Mouse (Mus musculus) B cell, adult 67 days (primary cell): ENCODE data around the gene Dot1l. TPM values are rescaled to one million over a fixed set of nuclear protein-coding genes. Genes with fewer than 3 reads are reported as not detected.

Experiments
- total RNA-seq, 2 experiments: library from RNA; stranded (reverse); gene quantifications; 4 replicates each; pipeline ENCODE4 v1.2.4; 2023

Dot1l gene
- total RNA-seq, result 10 to 100 TPM; 68.5 to 68.9 TPM

DNA sequence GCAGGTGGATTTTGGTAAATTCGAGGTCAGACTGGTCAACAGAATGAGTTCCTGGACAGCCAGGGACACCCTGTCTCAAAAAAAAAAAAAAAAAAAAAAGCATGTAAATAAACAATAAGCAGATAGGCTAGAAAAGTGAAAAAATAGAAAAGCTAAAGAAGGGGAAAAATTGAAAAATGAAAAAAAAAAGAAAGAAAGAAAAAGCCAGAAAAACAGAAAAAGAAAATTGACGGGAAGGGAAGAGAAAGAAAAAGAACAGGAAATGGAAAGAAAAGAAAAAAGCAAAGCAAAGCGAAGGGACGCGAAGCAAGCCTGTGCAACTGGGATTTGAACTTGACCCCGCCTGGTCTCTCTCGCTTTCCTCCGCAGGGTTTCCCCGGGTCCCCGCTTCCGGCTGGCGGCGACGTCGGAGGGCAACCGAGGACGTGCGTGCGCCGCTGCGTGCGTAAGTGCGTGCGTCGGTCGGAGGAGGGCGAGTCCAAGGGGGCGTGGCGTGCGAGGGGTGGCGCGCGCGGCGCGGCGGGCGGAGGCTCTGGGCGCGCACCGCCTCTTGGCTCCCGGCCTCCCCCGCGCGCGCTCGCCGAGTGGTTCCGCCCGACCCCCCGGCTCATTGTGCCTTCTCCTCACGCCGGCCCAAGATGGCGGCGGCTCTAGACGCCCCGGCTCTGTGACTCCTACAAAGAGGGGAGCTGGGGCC, at the start of gene Dot1l:
Gene Dot1l (plus strand): TSS at position 613 of the 697 bp plus-strand sequence.

DNA sequence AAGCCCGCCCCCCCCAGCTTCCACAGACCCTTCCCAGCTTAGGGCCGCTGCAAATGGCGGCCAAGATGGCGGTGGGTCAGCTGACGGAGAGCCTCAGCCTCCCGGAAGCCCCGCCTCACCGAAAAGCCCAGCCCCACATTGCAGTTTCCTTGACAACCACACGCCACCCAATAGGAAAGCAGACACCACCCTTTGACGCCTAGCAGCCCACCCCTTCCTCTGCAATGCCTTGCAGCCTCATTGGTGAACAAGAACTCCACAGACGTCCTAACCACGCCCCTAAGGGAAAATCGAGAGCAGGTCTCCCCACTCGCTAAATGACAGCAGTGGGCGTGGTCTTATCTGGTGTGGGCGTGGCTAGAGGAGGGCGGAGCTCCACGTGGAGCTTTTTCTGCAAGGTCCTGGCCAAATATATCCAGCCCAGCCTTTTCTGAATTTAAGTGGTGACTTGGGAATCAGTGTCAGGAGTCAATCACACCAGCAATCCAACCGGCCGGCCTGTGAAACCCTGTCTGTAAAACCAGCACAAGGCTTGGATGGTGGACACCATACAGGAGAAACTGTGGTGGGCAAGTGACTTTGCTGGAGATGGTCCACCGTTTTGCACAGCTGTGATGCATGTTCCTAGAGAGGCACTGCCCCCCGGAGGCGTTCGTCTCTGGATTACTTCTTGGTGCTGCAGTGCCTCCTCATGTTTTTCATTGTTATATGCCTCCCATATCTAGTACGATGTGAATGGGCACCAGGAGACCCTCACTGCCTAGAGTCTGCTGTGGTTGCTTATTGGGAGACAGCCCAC, 12.6 kb upstream of the Dot1l start, which contains the start of gene Ap3d1:
Gene Ap3d1 (minus strand): TSS at position 85 of the 799 bp plus-strand sequence.

DNA sequence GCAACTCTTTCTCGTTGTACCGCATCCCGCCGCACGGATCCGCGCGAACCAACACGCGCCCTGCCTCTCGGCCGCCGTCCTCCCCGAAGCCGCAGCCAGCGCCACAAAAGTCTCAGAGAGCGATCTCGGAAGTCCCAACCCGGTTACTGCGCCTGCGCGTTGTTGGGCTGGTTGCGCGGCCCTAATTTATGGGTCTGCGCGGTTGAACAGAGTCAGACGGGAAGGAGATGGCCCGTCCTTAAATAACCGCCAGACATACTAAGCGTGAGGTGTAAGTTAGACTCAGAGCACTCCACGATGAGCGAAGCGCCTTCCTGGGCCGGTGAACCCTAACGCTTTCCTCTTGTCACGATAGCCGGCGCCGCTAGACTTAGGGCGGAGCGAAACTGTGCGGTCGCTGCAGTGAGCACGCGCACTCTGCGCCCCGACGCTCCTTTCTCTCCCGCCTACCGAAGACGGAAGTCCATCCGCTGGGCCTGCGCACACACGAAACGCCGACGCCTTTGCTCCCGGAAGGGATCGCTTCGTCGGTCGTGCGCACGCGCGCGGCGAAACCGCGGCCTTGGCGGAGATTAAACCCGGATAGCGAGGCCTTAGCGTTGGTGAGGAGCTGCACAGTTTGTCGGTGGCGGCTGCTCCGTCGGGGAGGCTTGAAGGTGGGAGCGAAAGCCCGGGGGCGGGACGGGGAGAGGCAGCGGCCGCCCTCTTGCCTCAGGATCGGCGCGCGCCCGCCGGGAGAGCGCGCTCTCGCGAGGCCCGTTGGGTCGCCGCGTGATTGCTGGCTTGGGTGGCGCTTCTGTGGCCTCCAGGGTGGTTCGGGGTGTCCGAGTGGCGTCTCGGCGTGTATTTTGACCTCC, 43.4 kb downstream of the Dot1l start, which contains the start of the genes Sf3a2 and Plekhj1:
Gene Sf3a2 (plus strand): TSS at position 49 of the 857 bp plus-strand sequence.
Gene Plekhj1 (minus strand): TSS at position 477 of the 857 bp plus-strand sequence.

GRCm38 (mm10) chr10:80804916-80805315, 49.9 kb downstream of the Dot1l start, which contains the start of gene Amh:
Amh (plus strand) TSS chr10:80805243.

GRCm38 (mm10) chr10:80813366-80813765, 58.4 kb downstream of the Dot1l start, which contains the start of gene Jsrp1:
Jsrp1 (minus strand) TSS chr10:80813498.

GRCm38 (mm10) chr10:80826151-80827062, 71.4 kb downstream of the Dot1l start, which contains the start of gene Oaz1:
Oaz1 (plus strand) TSS chr10:80826656.

GRCm38 (mm10) chr10:80843931-80844547, 89.0 kb downstream of the Dot1l start, which contains the start of gene Lingo3:
Lingo3 (minus strand) TSS chr10:80844039.

Other genes starting within 250 kb of the Dot1l start
- gene Atp8b3, start 216.1 kb upstream of the Dot1l start, total RNA-seq, result not detected
- gene Rexo1, start 193.6 kb upstream of the Dot1l start, total RNA-seq, result 100 to 1,000 TPM; 117 to 120 TPM
- gene Klf16, start 177.9 kb upstream of the Dot1l start, total RNA-seq, result 10 to 100 TPM; 32.4 to 32.5 TPM
- 100 to 1,000 TPM; 111 to 117 TPM for gene Abhd17a, start 164.9 kb upstream of the Dot1l start, total RNA-seq
- 10 to 100 TPM; 54.1 to 64.9 TPM for gene Scamp4, start 152.3 kb upstream of the Dot1l start, total RNA-seq
- gene Adat3, start 152.3 kb upstream of the Dot1l start, total RNA-seq, result 10 to 100 TPM in 1 of 2 experiments, 1 to 10 TPM in 1; 6.4 to 13.3 TPM
- gene Gm49322, start 149.2 kb upstream of the Dot1l start, total RNA-seq, result 10 to 100 TPM in 1 of 2 experiments, 1 to 10 TPM in 1; 9.1 to 10.4 TPM
- 100 to 1,000 TPM; 203 to 222 TPM for gene Csnk1g2, start 132.4 kb upstream of the Dot1l start, total RNA-seq
- gene Btbd2, start 98.1 kb upstream of the Dot1l start, total RNA-seq, result 10 to 100 TPM; 32.1 to 40.9 TPM
- gene Mknk2, start 77.1 kb upstream of the Dot1l start, total RNA-seq, result 100 to 1,000 TPM; 441 to 463 TPM
- 100 to 1,000 TPM; 123 to 146 TPM for gene Mob3a, start 53.2 kb upstream of the Dot1l start, total RNA-seq
- 10 to 100 TPM; 45.0 to 50.1 TPM for gene Izumo4, start 53.0 kb upstream of the Dot1l start, total RNA-seq
- gene Ap3d1, start 12.9 kb upstream of the Dot1l start, total RNA-seq, result 100 to 1,000 TPM; 148 to 163 TPM
- gene Sf3a2, start 43.0 kb downstream of the Dot1l start, total RNA-seq, result 10 to 100 TPM; 69.1 to 83.5 TPM
- 100 to 1,000 TPM; 151 to 152 TPM for gene Plekhj1, start 43.4 kb downstream of the Dot1l start, total RNA-seq
- gene Amh, start 50.0 kb downstream of the Dot1l start, total RNA-seq, result 1 to 10 TPM; 1.2 to 2.7 TPM
- not detected for gene Jsrp1, start 58.3 kb downstream of the Dot1l start, total RNA-seq
- 100 to 1,000 TPM; 496 to 510 TPM for gene Oaz1, start 71.5 kb downstream of the Dot1l start, total RNA-seq
- not detected for gene Lingo3, start 88.8 kb downstream of the Dot1l start, total RNA-seq
- 10 to 100 TPM; 31.9 to 37.1 TPM for gene Lsm7, start 100.0 kb downstream of the Dot1l start, total RNA-seq
- gene Sppl2b, start 100.1 kb downstream of the Dot1l start, total RNA-seq, result 10 to 100 TPM; 33.2 to 34.7 TPM
- gene Tmprss9, start 116.6 kb downstream of the Dot1l start, total RNA-seq, result not detected
- gene Timm13, start 145.8 kb downstream of the Dot1l start, total RNA-seq, result 10 to 100 TPM; 57.8 to 77.8 TPM
- gene Lmnb2, start 163.0 kb downstream of the Dot1l start, total RNA-seq, result 10 to 100 TPM; 14.6 to 16.0 TPM
- gene Gadd45b, start 174.9 kb downstream of the Dot1l start, total RNA-seq, result 10 to 100 TPM; 32.5 to 39.0 TPM